Mouse (Mus musculus) stomach, postnatal 0 days (tissue): Measurements from ENCODE around the gene Nup133. TPM values are rescaled to one million over a fixed set of nuclear protein-coding genes. Genes with fewer than 3 reads are reported as not detected.

ENCODE experiments used
- ATAC-seq: fragments of 200-750 bp; cut with Nextera tagmentation; 2 replicates; pipeline ENCODE4 v1.8.0; 2017; ENCODE audit not compliant: low FRiP score, low TSS enrichment
- DNase-seq: peaks from one replicate; pipeline ENCODE4 v3.0.0-alpha.2; 2016; ENCODE audit warnings: low spot score
- H3K27ac ChIP-seq: fragments of 300-500 bp; sonication (generic); replicated peaks from 2 replicates; pipeline ENCODE4 v1.5.1; 2014; ENCODE audit warnings: mild to moderate bottlenecking, control low read depth
- H3K27me3 ChIP-seq: fragments of 300-500 bp; sonication (generic); 2 replicates; pipeline ENCODE4 v1.6.1; 2014; ENCODE audit warnings: low read length; ENCODE audit not compliant: control insufficient read depth, insufficient read depth
- H3K36me3 ChIP-seq: fragments of 300-500 bp; sonication (generic); 2 replicates; pipeline ENCODE4 v1.6.1; 2014; ENCODE audit warnings: low read length, mixed read lengths; ENCODE audit not compliant: control insufficient read depth, insufficient read depth
- H3K4me1 ChIP-seq: fragments of 300-500 bp; sonication (generic); replicated peaks from 2 replicates; pipeline ENCODE4 v1.6.1; 2014; ENCODE audit warnings: antibody characterized with exemption; ENCODE audit not compliant: control insufficient read depth, insufficient read depth
- H3K4me2 ChIP-seq: fragments of 300-500 bp; sonication (generic); replicated peaks from 2 replicates; pipeline ENCODE4 v1.6.1; 2014; ENCODE audit warnings: low read depth, mild to moderate bottlenecking, control low read depth, moderate library complexity
- H3K4me3 ChIP-seq: fragments of 300-500 bp; sonication (generic); 2 replicates; pipeline ENCODE4 v1.5.1; 2014; ENCODE audit warnings: low read depth, low read length, control low read depth
- H3K9ac ChIP-seq: fragments of 300-500 bp; sonication (generic); 2 replicates; pipeline ENCODE4 v1.6.1; 2014; ENCODE audit warnings: mild to moderate bottlenecking, low read length, control low read depth, mixed read lengths
- H3K9me3 ChIP-seq: fragments of 300-500 bp; sonication (generic); 2 replicates; pipeline ENCODE4 v1.6.1; 2016; ENCODE audit warnings: low read length; ENCODE audit not compliant: control insufficient read depth
- CTCF ChIP-seq: IDR thresholded peaks from 2 replicates; pipeline ENCODE4 v1.5.1; 2016; ENCODE audit warnings: antibody characterized with exemption, low read depth, mild to moderate bottlenecking, moderate library complexity
- EP300 ChIP-seq: optimal IDR thresholded peaks from 2 replicates; pipeline ENCODE3; 2016; ENCODE audit warnings: antibody characterized with exemption
- WGBS: fragments of 180-500 bp; shearing (Covaris S2); extraction: QIAGEN DNeasy Blood & Tissue Kit; methylation state at CpG from one replicate; pipeline ENCODE4 v1.1.7; 2014; 5-methylcytosine and 5-hydroxymethylcytosine counted together
- polyA plus RNA-seq: library from polyadenylated mRNA; unstranded; fragments of >200 nt; fragmentation: Nextera tagmentation; extraction: Ambion mirVana; gene quantifications from 2 replicates; pipeline ENCODE4 v1.2.1, GENCODE M21; 2015

Nup133 gene
- polyA plus RNA-seq, 1 experiment from 2014 or later: 8.5 TPM

DNA sequence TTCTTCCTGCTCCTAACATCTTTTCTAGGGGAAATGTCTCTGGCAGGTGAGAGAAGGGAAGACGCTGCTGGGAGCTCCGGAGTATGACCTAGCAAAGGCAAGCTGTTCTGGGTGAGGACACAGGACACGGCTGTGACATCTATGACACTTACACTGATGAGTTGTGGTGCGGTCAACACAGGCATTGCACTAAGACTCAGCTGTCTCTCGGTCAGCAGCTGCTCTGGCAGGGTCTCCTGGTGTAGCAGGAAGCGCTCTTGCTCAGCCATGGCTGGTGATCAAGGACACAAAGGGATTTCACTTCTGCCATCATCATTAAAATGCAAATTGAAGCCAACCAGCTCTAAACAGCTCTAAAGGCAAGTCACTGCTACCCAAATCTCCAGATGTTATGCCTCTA lies 41.5 kb downstream of the Nup133 start:
- Histone ChIP-seq H3K4me1 (no peaks in the 10 kb centered on the region), H3K27me3 (no peaks in the 10 kb centered on the region), H3K36me3 (peaks cover 17% of the 10 kb centered on the region), H3K27ac (no peak overlapping the region), H3K4me3 (no peak overlapping the region), H3K9me3 (no peaks in the 10 kb centered on the region), H3K9ac (no peak overlapping the region), H3K4me2 (no peak overlapping the region)
- 88% methylated on average over 6 of the region's 6 CpGs for WGBS
- no peak for TF ChIP-seq CTCF
- TF ChIP-seq EP300: no peak
- no peak for DNase-seq
- no peak for ATAC-seq

DNA sequence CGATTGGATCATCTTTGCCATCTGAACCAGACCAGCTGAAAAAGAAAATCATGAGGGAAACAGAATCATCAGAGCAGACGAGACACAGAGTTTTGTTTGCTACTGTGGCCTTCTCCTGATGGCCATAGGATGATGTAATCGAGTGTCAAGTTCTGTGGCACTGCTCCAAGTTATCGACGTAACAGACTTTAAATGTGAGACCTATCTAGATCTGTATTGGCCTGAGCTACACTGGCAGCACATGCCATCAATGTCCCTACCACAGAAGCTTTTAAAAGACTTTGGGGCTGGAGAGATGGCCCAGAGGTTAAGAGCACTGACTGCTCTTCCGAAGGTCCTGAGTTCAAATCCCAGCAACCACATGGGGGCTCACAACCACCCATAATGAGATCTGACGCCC lies 46.4 kb downstream of the Nup133 start:
- Histone ChIP-seq H3K27ac (no peak overlapping the region), H3K4me1 (no peaks in the 10 kb centered on the region), H3K27me3 (no peaks in the 10 kb centered on the region), H3K9me3 (no peaks in the 10 kb centered on the region), H3K4me3 (no peak overlapping the region), H3K9ac (no peak overlapping the region), H3K36me3 (peaks cover 8% of the 10 kb centered on the region; the same call in 1 of the 2 replicates), H3K4me2 (no peak overlapping the region)
- WGBS: 81% methylated on average over 7 of the region's 7 CpGs
- no peak for DNase-seq
- no peak for ATAC-seq
- TF ChIP-seq CTCF: no peak
- TF ChIP-seq EP300: no peak

DNA sequence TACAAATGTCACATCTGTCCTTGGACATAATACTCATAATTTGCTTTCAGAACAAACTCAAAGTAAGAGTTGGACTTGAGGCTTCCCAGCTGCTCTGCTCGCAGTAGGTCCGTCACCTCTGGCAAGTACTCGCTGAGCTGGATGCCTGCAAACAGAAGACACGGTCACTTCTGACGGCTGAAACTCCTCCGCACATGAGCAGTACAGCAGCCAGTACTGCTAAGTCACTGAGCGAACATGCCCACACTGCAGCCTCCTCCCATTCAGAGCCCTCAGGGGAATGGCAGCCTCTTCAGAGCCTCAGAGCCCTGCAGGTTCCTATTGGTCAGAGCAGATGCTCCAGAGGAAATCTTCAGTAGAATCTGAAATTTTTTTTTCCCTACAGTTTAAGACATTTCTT lies 49.7 kb downstream of the Nup133 start:
- ATAC-seq (no peak), DNase-seq (no peak)
- Histone ChIP-seq H3K27me3 (no peaks in the 10 kb centered on the region), H3K4me2 (no peak overlapping the region), H3K4me3 (no peak overlapping the region), H3K9me3 (no peaks in the 10 kb centered on the region), H3K27ac (no peak overlapping the region), H3K9ac (no peak overlapping the region), H3K36me3 (peaks cover 3% of the 10 kb centered on the region; the same call in 1 of the 2 replicates), H3K4me1 (no peaks in the 10 kb centered on the region)
- no peak for TF ChIP-seq EP300
- TF ChIP-seq CTCF: no peak
- 82% methylated on average over 7 of the region's 7 CpGs for WGBS

DNA sequence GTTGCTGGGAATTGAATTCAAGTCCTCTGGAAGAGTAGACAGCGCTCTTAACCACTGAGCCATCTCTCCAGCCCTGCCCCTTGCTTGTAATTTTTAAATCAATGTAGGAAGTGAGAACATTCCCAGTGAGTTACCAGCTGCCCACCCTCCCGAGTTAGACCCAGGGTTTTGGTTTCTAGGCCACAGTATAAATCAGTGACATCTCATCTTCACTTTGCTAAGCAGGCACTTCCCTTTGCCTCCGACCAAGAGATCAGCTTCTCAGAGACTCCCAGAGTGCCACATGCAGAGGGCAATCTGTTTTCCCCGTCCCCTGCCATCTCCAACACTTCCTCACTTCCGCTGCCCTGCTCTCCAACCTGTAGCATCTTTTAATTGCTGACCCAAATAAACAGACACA lies 50.5 kb downstream of the Nup133 start:
- Histone ChIP-seq H3K4me1 (no peaks in the 10 kb centered on the region), H3K4me3 (no peak overlapping the region), H3K9ac (no peak overlapping the region), H3K27me3 (no peaks in the 10 kb centered on the region), H3K36me3 (peaks cover 3% of the 10 kb centered on the region; the same call in 1 of the 2 replicates), H3K4me2 (no peak overlapping the region), H3K27ac (no peak overlapping the region), H3K9me3 (no peaks in the 10 kb centered on the region)
- ATAC-seq (no peak), DNase-seq (no peak)
- TF ChIP-seq CTCF: no peak
- no peak for TF ChIP-seq EP300
- 87% methylated on average over 5 of the region's 5 CpGs for WGBS

DNA sequence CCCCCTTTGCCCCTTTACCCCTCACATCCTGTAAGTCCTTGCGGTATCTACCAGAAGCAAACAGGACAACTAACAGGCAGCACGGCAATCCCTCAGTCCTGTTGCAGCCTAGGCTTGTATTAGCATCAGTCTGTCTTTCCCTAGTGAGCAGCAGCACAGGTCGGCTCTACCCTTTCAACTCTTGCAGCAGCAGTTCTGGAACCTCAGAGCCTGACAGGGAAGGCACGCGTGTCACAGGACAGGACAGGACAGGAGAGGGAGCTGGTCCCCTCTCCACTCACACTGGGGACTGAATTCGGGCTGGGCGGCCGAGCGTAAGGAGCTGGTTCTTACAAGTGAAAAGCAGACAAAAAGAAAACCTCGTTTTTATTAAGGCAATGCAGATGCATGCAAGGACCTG lies 52.3 kb downstream of the Nup133 start:
- Histone ChIP-seq H3K9ac (no peak overlapping the region), H3K36me3 (peaks cover 2% of the 10 kb centered on the region; the same call in 1 of the 2 replicates), H3K9me3 (no peaks in the 10 kb centered on the region), H3K27me3 (peaks cover 2% of the 10 kb centered on the region; the same call in 1 of the 2 replicates), H3K4me2 (no peak overlapping the region), H3K4me1 (no peaks in the 10 kb centered on the region; the same call in 1 of the 2 replicates), H3K4me3 (no peak overlapping the region), H3K27ac (no peak overlapping the region)
- DNase-seq (no peak), ATAC-seq (no peak)
- WGBS: 48% methylated on average over 10 of the region's 10 CpGs
- no peak for TF ChIP-seq CTCF
- no peak for TF ChIP-seq EP300

DNA sequence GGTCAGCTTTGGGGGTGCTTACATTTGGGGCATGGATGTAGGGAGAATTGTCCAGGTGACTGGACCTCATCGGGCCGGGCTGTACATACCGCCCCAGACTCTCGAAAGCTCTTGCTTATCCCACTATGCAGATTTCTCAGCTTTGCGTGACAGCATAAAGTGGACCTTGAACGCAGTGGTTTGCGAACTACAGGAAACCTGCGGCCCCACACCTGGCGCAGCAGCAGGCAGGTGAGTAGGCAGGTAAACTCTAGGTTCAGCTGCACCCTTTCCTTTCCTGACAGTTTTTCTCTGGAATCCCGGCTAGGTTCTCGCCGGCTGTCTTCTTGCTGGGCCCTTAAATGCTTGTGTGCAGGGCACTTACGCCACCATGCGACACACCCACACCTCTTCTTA lies 52.7 kb downstream of the Nup133 start:
- Histone ChIP-seq H3K36me3 (no peaks in the 10 kb centered on the region; the same call in 1 of the 2 replicates), H3K27ac (no peak overlapping the region), H3K4me3 (no peak overlapping the region), H3K27me3 (peaks cover 6% of the 10 kb centered on the region), H3K4me1 (no peaks in the 10 kb centered on the region; the same call in 1 of the 2 replicates), H3K4me2 (no peak overlapping the region), H3K9me3 (no peaks in the 10 kb centered on the region), H3K9ac (no peak overlapping the region)
- WGBS: 44% methylated on average over 13 of the region's 14 CpGs
- peak; percentile 36 for DNase-seq
- 0 out of 2 replicates have a peak, but pooled peaks have one; percentile 24 for ATAC-seq
- TF ChIP-seq CTCF: no peak
- TF ChIP-seq EP300: no peak
